Mouse (Mus musculus) NIH3T3 (cell line): Measurements from ENCODE around the gene Dpp6.

Source experiments
- DNase-seq: peaks from one replicate; pipeline ENCODE4 v3.0.0-alpha.2; 2012; ENCODE audit warnings: low read depth

Dpp6 gene

DNA sequence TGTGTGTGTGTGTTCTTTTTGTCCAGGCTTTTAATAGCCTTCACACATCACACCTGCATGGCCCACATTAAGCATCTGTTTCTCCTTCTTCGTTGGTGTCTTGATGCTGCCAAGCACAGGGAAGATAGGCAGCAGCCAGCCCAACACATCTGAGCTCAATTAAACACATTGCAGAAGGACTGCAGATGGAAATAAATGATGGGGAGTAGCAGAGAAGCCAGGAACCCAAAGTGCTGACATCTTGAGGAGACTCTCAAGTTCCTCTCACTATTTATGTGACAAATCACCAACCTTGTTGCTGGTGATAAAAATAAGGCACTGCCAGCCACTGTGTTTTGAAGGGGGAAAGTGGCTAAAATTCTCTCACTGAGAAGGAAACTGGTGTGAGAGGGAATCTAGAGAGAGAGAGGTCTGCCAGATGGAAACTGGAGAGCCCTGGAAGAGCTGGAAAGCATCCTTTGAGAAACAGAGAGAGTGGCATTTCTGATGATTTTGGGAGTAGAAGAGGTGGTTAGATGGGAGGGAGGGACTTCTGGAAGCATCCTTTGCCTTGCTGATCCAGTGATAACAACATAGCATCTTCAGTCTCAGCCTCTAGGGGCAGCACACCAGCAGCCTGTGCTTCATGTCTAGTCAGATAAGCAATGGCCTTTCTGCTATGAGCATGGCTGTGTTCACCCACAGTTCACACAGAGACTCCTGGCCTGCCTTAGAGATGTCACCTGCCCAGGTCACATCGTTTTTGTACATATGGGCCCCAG is 383.8 kb downstream of the Dpp6 start:
- no peak for DNase-seq

DNA sequence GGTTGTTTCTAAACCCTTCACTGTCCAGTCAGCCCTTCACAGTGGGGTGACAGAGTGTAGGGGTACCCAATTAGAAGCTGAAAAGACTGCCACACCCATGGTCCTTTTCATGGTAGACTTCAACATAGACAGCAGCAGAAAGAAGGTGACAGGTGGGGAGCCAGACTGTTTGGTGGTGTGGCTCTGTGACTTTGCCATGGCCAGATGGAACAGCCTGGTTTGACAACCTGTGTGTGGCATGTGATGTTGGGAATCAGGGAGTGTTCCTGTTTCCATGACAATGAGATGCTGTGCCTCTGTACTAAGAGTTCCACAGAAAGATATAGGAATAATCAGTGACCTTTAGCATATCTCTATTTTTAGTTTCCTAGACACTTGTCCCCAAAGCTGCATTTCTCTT is 386.1 kb downstream of the Dpp6 start:
- DNase-seq = no peak

DNA sequence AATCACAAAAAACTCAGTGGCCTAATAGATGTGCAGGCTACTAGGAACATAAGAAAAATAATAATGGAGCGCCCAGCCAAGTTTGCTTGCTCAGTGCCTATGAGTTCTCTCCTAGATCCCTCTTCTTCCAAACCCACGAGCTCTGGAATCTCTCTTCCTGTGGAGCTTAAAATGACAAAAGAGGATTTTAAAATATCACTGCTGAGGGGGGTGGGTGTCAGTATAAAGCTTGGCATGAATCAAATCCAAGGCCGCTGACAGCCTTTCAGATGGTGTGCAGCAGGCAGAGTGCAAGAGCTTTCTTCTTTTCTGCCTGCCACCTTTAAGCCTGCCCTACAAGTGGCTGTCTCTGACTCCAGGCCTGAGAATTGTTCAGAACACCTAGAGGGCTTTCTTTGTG is 387.7 kb downstream of the Dpp6 start:
- no peak for DNase-seq

DNA sequence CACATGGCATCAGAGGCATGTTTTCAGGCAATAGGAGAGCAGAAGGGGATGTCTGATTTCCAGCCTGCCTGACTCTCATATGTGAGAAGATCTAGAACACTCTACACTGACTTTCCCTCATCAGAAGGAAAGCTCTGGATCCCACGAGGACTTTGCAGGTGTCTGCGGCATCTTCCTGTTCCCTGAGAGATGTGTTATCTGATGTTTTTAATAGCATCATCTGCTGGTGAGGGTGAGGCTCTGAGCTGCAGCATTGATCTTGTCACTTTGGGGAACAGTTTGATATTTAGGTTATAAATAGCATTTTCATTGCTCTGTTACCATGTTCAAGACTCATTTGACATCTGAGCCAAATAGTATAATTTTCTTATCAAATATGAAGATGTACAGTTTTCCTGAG is 388.8 kb downstream of the Dpp6 start:
- DNase-seq = no peak

DNA sequence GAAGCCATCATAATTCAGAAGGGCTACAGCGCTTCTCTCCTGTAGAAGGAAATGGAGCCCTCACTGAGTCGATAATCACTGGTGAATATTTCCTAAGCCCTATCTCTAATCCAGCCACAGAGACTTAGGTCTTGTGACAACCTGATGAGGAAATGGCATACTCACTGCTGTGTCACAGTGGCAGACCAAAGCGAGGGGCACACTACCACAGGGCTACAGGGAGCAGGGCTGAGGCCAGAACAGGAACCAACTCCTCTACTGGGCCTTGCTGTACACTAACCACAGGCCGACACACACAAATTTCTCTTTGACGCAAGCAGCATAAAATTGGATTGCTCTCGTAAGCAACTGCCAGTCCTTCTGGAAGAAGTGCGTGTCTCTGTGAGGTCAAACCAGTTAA is 389.2 kb downstream of the Dpp6 start:
- DNase-seq = no peak

DNA sequence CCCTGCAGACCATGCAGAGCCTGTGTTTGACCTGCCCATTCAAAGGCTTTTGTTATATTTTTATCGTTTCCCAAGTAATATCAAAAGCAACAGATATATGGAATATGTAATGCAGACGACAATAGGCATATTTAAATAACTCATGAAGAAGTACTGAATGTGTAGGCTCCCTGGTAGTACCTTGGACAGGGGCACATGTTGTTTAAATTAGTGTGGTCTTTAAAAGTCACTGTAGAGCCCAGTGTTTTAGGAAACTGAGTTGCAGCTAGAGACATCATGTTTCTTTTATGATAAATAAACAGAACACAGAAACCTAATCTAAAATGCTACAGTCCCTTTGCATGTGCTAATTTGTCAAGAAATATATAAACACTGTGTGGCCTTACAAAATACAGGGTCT is 403.1 kb downstream of the Dpp6 start:
- peak; percentile 24 for DNase-seq

DNA sequence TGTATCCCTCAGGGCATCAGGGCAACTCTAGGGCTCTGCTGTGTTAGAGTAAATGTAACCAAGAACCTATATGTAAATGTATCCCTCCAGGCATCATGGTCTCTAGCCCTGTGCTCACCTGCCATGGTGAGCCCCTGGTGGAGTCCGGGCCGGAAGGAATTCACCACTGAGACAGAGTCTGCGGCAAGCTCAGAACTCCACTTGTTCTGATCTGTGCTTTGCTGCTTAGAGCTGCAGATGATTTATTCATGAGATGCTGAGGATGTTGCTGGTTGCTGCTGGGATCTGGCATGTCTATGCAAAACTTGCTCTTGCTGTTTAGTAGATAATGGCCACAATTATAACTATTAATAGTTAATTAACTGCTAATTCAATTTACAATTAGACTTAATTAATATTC is 425.1 kb downstream of the Dpp6 start:
- DNase-seq = no peak

DNA sequence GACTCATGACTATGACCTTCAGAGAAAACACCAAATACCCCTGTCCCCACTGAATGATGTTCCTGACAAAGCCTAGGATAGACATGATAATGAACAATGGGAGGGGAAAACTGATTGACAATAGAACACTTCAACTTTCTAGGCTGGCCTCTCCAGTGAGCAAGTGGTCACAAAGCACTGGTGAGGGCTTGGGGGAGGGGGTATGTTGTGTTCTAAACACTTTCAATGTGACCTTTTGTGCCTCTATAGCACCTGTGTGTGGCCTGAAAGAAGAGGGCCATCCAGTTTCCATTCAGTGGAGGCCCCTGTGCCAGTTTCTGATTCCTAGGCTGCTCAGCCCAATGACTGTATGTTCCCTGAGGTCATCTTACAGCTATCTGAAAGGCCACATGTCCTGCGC is 426.2 kb downstream of the Dpp6 start:
- no peak for DNase-seq

DNA sequence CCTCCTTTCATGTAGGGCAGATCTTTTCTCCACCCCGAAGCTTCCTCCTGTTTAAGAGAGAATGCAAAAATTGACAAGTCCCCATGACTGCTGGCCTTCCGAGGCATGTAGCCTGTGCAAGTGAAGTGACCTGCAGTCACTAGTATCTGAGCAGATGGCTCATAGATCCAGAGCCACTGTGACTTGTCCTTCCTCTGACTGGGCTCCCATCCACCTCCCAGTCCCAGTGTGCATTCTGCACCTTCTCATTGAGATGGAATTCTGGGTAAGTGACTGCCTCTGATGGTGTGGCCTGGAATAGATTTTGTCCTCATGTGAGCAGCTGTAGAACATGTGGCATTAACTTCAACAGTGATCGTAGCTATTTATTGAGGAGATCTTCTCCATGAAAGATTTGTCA is 430.8 kb downstream of the Dpp6 start:
- DNase-seq = no peak

DNA sequence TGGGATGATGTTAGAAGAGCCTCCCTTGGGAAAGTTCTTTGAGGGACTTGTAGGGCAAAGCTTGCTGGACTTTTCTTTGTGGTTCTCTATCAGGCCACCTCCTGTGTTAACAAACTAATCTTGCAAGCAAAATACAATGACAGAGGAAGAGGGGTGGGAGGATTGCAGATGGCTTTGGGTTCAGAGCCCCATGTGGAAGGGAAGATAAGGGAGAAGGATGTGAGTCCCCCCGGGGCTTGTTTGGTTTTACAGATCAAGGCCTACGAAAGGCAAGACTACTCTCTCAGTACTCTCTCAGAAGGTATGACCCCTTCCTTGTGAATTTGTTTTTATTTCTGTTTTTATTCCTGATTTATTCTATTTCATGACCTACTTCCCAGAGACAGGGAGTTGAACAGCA is 431.7 kb downstream of the Dpp6 start:
- no peak for DNase-seq

DNA sequence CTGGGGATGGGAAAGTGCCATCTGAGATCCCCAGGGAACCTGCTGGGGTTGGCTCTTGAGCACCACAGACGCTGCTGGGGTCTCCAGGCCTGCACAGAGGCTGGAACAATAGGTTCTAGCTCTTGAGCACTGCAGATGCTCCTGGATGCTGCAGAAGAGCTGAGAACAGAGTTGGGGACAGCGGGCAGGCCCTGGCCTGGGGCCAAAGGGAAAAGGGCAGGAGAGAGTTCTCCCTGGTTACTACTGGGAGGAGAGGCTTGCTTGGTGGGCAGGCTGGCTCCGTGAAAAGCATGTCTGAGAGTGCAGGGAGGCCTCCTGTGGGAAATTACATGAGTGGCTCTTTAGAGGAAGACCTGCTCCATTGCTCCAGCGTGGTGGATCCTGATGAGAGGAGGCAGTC is 432.9 kb downstream of the Dpp6 start:
- no peak for DNase-seq

DNA sequence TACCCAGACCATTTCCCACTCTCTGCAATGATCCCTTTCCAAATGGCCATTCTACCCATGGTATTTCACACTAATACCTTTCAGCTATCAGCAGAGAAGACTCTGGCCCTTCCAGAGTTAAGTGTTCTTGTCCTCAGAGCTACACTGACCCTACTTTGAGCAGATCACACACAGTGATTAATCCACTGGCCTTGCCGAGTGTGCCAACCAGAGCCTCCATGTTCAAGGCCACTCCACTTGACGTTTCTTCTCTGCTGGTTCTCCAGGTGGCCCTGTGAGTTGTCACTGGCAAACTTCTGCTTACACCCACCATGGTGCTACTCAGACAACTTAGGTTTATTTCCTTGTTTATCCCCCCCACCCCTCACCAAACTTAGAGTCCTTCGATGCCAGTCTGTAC is 433.9 kb downstream of the Dpp6 start:
- DNase-seq = no peak

DNA sequence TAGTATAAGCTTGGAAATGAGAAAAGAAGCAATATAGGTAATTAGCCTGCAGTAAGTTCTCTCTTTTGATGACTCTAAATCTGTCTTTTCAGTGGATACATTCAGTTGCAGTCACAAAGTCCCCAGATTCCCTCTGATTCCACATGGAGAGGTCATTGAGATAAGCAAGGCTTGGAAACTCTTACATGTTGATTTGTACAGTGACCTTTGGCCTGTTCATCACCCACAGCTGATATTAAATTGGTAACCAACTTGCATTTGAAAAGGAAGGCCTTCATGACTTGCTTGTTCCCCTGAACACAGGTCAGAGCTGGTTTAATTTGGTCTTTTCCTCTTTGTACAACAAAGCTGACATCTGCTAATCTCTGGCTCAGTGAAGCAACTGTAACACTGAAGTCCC is 434.4 kb downstream of the Dpp6 start:
- DNase-seq = no peak

DNA sequence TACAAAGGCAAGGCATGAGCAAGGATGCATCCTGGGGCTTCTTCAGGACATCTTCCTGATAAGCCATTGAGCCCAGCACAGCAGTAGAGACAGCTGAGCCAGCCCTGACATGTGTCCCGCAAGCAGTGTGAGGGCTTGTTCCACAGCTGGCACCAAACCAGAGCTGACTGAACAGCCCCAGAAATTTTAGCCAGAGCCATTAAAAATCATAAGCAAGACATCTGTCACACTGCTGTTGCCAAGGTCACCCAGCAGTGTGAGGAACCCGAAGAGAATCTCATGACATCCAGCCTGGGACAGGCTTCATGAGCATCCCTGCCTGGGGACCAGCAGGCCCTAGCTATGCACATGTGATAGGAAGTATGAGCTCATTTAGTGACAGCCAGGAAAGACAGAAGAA is 438.2 kb downstream of the Dpp6 start:
- no peak for DNase-seq

DNA sequence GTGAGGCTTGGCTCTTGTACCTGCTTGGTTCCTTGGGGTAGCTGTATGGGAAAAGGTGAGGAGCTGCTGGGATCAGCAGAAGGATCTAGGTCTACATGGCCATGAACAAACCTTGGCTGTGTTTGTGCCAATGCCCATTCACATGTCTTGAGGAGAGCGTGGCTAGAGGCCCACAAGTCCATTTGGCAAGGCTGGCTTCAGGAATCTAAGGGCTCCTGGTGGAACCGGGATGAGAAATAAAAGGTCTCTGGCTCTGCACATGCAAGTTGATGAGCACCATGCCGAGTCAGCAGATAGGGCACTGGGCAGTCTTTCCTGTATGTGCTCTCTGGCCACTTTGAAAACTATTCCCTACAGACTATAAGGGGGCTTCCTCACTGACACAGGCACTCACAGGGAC is 441.6 kb downstream of the Dpp6 start:
- DNase-seq = no peak

DNA sequence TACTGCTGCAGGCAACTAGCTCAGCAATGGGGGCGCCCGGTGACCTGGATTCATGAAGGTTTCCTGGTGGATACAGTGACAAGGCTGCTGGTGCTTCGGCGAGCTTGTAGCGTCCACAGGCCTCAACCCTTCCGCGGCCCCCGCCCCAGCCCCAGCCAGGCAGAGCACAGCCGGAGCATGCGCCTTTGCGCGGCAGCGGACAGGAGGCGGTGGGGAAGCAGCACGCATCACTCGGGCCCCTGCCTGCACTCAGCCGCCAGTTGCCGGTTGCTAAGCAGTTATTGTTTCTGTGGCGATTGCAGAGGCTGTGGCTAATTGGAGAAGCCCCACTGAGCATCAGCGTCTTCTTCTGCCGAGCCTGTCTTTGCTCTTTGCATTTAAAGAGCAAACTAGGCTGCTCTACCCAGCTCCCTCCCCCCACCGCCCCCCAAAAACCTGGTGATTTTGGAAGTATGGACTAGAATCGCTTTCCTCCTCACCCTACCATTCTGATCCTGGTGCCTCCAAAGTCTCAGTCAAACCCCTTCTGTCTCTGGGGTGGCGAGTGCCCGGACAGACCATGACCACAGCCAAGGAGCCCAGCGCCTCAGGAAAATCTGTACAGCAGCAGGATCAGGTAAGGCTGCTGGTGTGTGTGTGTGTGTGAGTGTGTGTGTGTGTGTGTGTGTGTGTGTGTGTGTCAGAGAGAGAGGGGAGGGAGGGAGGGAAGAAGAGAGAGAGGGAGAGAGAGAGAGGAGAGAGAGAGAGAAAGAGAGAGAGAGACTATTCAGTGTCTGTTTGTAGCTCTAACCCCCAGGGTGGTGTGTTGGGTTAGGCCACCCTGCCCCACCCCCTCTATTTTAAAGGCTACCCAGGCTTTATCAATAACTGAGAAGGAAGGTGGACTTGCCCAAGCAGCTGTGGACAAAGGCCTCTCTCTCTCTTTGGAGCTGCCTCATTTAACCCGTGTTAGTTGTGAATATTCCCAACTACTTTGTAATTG is 445.0 kb downstream of the Dpp6 start:
- DNase-seq = no peak

DNA sequence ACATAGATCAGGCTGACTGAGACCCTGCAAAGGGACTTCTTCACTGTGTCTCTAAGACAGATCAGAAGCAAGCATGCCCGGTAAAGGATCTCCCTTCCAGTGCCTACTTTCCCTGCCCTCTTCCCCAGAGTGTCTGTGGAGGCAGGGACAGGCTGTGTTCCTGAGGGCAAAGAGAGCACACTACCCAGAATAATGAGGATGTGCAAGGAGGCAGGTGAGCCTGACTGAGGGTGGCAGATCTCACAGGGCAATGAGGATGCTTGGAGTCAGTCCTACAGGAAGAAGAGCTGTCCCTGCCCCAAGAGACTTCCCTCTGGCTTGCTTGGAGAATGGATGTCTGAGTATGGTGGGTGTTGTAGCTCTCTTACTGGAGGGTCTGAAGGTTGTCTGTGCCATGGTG is 445.7 kb downstream of the Dpp6 start:
- DNase-seq = no peak

DNA sequence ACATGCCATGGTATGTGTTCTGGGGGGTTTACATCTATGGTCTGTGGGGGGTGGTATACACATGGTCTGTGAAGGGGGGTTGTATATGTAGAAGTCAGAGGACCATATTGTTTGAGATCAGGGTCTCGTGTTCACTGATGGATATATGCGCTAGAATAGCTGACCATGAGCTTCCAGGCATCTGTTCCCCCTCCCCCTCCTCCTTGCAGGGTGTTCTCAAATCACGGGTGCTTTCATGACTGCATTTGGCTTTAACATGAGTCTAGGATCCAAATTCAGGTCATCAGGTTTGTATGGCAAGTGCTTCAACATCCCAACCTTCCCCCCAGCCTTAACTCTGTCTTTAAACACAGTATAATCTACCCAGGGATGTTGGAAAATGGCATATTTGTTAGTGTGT is 448.3 kb downstream of the Dpp6 start:
- DNase-seq = no peak

DNA sequence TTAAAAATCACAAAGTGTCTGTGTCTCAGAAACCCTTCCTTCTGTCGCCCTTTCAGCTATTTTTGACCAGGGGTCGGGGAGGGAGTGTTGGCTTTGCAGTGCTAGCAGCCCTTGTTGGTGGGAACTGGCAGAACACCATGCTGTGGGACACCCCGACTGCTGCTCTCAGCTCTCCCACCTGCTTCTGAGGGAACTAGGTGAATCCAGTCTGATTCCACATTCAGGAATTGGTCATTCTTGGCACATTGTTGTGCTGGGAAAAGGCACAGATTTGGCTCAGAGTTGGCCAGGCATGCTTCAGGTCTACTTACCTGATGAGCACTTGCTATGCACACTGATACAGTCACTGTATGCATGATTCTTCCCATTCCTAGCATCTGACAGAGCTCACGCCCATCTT is 454.3 kb downstream of the Dpp6 start:
- DNase-seq = no peak

DNA sequence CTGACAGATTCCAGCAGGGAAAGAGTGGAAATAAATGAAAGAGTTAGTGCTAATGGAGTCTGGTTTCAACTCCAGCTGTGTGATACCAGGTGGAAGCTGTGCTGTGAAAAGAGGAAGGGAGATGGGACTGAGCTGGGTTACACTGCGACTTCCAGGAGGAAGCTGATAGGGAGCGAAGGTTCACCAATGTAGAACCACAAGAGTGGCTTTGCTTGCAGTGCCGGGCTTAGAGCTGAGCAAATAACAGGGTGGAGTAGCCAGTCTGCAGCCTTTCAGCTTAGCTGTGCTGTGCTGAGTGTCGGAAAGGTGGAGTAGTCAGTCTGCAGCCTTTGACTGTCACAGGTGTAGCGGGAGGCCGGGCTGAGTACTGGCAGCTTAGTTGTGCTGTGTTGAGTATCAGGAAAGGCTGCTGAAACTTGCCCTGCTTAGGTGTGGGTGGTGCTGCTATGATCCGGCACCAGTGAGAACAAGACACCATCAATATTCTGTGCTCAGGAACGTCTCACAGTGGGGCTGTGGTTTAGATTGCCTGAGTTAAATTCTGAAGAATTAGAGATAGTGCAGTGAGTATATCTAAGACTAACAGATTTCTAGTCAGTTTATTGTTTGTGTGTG is 457.9 kb downstream of the Dpp6 start:
- DNase-seq = no peak

DNA sequence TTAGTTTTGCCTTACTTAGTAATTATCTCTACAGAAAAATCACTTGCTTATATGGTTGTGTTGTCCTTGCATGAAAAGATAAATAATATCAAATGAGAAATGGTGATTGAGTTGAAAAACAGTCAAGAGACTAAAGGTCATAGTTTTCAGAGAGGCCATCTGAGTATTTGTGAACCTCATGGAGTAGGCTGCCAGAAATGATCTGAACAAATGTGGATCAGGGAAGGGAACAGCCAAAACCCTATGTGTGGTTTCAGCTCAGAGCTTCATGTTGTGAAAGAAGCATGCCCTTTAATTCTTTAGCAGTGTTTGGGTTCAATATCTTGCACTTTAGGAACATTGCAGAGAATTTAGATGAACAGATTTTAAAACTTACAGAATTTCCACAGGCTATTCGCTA is 458.9 kb downstream of the Dpp6 start:
- DNase-seq = no peak

DNA sequence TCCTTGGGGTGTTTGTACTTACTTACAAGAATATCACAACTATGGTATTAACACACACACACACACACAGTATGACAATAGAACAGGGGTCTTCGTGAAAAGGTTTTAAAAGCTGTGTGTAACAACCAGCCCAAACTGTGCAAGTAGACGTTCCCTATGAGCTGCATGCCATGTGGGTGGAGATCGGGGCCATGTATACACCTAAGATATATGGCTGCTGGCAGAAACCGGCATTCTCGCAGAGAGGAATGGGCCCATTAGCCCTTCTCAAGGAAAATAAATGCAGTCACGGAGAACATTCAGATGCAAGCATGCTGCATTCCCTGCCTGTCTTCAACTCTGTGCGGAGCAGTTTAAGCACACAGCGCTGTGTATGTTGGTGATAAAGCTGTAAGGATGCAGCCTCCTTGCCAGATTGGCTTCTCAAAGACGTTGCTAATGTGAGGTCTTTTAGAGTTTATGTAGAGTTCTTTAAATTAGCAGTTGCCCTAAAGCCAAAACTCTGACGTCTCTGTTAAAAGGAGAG is 461.2 kb downstream of the Dpp6 start:
- no peak for DNase-seq

DNA sequence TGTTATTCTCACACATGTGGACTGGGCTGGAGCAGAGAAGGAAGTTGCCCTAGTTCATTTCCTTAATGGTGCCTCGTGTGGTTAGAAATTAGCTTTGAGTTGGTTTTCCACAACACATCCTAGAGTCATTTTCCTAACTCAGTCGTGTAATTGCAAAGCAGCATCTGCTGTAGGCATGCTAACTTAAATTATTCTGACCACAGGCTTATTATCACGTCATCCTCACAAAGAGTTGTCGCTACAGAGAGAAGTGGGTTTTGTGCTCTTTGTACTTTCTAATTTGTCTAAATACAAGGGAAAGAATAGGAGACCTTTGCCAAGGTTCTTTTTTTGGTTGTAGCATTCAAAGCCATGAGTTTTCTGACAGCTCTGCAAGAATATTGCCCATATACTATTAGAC is 469.9 kb downstream of the Dpp6 start:
- no peak for DNase-seq
